Mouse (Mus musculus): ENCODE data around the gene Nrxn3. TPM values are rescaled to one million over a fixed set of nuclear protein-coding genes. Genes with fewer than 3 reads are reported as not detected.

The Nrxn3 gene
- 0.08 TPM in 1 of 2 replicates, not detected in the other for polyA plus RNA-seq (2012; rRNA removed)

DNA sequence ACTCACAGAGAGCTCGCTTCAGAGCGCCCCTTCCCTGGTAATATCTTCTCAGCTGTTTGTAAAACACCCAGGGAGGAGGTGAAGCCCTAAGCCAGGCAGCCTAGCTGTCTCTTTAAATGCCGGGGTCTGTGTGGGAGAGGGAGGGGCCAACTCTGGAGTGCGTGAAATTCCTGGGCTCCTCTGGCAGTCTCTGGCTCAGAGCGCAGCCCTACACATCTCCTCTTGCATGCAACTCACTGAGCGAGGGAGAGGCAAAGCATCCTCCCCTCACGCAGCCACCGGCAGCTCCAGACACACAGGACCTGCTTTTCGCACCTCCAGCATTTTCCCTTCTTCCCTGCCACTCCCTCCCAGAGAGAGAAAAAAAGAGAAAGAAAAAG, at the start of gene Nrxn3:
Nrxn3 (plus strand) TSS at position 186 of the 380 bp plus-strand sequence.

